Mouse (Mus musculus) testis, postnatal 10 days (tissue): Measurements from ENCODE around the gene Dscam.

ENCODE experiments used
- DNase-seq: peaks from one replicate; pipeline ENCODE4 v3.0.0; 2021; ENCODE audit warnings: low spot score

Dscam gene

DNA sequence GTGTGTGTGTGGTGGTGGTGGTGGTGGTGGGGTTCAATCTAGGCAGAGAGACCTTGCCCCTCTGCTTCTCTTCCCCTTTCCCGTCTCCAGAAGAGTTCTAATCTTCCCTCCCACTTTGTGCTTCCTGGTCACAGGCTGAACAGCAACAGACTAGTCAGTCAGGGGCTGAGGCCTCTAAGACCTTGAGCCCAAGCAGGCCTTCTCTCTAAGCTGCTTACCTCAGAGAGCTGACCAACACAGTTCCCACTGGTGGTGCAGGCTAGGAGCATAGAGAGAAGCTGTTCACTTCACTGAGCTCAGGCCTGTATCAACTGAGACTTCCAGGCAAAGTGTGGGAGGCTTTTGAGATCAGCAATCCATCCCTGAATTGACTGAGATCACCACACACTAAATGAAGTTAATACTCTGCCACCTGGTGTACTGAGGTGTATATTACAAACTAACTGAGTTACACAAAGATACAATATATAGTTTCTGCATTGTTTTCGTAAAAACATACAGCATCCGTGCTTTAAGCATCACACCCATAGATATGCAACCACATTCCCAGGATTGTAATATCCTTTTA, 153.3 kb downstream of the Dscam start:
- no peak for DNase-seq

- no peak for DNase-seq
Observed at GRCm38 (mm10) chr16:97016244-97016850, 154.2 kb downstream of the Dscam start.

GRCm38 (mm10) chr16:97014343-97014742, 156.2 kb downstream of the Dscam start:
- DNase-seq: no peak

- DNase-seq: no peak
Observed at GRCm38 (mm10) chr16:97009116-97010055, 161.2 kb downstream of the Dscam start.

DNA sequence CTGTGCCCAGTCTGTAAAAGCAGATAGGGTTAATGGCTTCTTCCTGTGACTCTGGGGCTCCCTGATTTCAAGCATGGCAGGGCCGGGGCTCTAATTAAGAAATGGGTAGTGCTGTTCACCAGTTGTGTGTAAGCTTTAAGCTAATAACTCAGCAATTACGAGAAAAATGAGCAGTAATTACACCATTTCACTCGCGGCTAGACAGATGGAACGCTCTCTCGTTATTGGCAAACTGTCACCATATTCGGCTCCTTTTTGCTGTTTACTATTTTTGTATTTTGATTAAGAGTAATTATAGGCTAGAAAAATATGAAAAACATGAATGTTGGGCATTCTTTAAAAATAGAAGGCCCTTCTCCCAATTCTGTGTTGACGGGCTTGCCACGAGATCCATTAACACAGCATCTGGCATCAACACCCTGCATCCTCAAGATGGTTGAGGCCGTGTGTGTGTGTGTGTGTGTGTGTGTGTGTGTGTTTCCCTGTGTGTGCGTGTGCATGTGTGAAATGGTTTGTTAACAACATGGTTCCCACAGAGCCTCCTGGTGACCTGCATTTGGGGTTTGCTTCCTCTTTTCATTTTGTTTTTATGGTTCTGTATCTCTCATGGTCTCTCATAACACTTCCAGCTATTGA, 162.5 kb downstream of the Dscam start:
- no peak for DNase-seq

GRCm38 (mm10) chr16:97006854-97007182, 163.7 kb downstream of the Dscam start:
- DNase-seq: no peak

DNA sequence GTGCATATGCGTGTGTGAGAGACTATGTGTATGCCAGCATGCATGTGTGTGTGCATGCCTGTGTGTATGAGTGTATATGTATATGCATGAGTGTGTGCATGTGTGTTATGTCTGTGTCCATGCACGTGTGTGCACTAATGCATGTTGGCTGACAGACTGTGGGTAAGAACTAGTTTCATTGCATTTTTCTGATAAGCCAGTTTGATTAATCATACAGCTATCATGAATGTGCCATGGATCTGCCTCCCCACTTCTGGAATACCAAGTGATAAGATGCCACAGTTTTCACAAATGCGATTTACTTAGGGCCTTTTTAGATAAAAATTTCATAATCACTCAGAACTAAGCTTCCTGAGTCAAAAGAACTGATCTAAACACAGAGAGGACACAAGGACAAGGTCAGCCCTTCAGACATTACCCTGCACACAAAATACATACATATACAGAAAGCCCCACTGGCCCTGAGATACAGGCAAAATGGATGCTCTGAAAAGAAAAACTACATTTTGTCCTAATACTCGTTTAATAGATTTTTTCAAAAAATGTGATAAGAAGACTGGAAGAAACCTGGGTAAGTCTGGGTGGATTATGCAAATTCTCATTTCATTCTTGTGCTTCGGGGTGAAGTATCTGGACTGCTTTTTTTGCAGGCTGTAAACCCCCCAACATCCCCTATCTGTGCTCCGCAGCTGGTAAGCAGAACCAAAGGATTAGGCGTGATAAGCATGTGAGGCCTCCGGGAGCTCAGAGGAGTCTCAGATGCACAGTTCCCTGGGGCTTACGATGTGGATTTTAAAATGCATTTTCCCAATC, 164.3 kb downstream of the Dscam start:
- DNase-seq: no peak

DNA sequence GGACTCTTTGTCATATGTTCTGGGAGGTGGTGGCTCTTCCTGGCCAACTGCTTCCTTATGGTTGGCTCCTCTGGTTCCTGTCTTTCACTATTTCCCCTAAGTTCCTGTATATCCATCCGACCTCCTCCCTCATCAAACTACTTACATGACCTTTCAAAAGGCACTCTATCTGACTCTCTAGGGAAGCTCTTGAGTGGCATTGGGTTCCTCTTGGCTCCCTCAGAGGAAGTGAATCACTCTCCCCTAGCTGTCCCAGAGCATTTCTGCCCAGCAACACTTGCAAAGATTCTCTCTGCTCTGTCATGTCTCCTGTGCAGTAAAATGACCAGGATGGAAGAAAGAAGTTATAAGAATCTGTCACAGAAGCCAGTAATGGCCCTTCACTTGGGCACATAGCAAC, 166.6 kb downstream of the Dscam start:
- no peak for DNase-seq

DNA sequence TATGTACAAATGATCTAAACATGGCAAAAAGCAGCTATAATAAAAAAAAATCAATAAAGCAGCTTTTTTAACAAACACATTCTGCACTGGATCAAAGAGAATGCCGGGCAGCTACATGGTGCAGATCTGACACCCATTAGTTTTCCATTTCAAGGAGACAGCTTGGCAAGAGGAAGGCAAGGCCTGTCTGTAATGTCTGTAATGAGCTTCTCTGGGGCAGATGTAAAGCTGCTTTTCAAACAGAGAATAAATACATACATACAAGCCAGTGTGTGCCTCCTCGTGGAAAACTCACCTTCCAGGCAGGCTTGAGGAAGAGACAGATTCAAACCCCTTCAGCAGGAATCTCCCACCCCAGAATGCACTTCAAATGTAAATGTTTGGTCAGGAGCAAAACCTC, 167.7 kb downstream of the Dscam start:
- DNase-seq: no peak

GRCm38 (mm10) chr16:97002189-97002588, 168.4 kb downstream of the Dscam start:
- no peak for DNase-seq

- peak; percentile 54 for DNase-seq
Observed at GRCm38 (mm10) chr16:96996854-96997253, 173.7 kb downstream of the Dscam start.

- DNase-seq: no peak
Observed at GRCm38 (mm10) chr16:96995858-96996257, 174.7 kb downstream of the Dscam start.

DNA sequence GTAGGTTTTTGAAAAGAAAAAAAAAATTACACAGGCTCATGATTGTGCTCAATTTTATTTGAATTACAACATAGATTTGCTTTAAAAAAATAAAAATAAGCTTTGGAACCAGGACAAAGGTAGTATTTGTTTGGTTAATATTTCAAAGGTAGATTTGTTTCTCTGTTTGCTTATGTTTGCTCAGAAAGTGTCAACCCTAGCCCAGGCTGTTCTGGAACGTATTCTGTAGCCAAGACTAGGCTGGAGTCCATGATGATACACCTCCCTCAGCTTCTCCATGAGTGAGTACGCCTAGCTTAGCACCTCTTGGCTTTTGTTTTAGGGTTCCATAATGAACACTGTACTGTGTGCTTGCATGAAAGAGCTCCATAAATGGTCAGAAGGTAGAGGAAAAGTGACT, 183.2 kb downstream of the Dscam start:
- DNase-seq: no peak

- DNase-seq: no peak
Observed at GRCm38 (mm10) chr16:96973300-96973699, 197.3 kb downstream of the Dscam start.

DNA sequence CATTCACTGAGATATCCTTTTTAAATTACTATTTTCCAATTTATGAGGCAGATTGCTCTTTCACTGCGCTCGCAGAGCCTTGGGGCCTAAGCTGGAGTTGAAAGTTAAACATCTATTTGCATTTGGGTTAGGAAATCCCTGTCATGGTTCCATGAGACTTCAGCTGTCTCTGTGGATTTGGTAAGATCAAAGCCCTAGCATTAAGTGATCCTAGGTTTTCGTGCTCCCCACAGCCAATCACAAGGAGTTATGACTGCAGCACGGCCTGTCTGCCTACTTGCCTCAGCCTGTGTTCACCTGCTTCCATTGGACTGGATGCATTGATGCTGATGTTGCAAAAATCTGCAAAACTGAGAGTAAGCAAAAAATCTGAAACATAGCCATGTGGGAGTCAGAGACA, 198.8 kb downstream of the Dscam start:
- DNase-seq: no peak

GRCm38 (mm10) chr16:96970412-96970811, 200.1 kb downstream of the Dscam start:
- DNase-seq: no peak

DNA sequence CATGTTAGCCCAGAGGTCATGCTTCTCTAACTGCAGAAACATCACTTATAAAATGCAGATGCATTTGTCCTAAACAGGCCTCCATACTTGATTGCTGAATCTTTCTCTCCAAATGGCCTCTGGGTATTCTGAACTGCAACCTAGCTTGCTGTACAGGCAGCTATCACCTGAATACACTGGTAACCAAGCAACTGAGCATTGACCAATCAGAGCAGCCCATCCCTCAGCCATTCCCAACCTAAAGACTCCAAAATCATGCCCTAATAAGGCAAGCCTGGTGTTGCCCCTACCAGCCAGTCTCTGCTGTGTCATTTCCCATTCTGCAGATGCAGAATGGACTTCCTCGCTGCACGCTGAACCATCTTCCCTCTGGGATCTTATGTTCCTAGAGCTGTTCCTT, 200.9 kb downstream of the Dscam start:
- DNase-seq: no peak

DNA sequence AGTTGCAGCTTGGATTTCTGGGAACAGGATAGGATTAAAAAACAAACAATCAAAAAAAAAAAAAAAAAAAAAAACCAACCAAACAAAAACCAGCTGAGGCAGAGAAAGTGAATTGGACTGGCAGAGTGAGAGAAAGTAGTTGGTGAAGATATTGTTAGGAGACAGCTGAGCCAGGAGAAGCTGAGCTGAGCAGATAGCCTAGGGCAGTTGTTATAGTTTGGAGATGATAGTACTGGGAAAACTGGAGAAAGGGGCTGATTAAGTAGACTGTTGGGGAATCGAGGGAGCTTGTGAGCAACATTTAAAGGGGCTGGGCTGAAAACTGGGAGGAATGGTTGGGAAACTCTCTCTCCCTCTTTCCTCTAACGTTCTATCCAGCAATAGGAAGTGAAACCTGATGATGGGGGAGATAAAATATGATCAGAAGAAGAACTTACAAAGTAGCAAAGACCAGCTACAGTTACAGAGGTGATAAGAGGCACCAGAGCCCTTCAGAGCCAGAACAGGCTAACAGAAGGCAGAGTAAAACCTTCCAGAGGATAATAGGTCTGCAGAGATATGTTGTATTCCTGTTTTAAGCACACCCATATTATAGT, 201.6 kb downstream of the Dscam start:
- no peak for DNase-seq

- no peak for DNase-seq
Observed at GRCm38 (mm10) chr16:96959695-96960094, 210.9 kb downstream of the Dscam start.

GRCm38 (mm10) chr16:96945468-96946302, 224.9 kb downstream of the Dscam start:
- DNase-seq: no peak

GRCm38 (mm10) chr16:96943648-96944047, 226.9 kb downstream of the Dscam start:
- DNase-seq: no peak
